Mouse (Mus musculus) liver, embryonic 11.5 days (tissue): ENCODE results near the gene Nudt3. TPM values are rescaled to one million over a fixed set of nuclear protein-coding genes. Genes with fewer than 3 reads are reported as not detected.

Source experiments
- ATAC-seq: fragments of 200-750 bp; cut with Nextera tagmentation; replicated peaks from 2 replicates; pipeline ENCODE4 v1.8.0; 2017; ENCODE audit warnings: moderate number of reproducible peaks, mild to moderate bottlenecking, moderate TSS enrichment, moderate library complexity; ENCODE audit not compliant: low FRiP score
- DNase-seq: peaks from one replicate; pipeline ENCODE4 v3.0.0-alpha.2; 2017; ENCODE audit warnings: low spot score
- H3K27ac ChIP-seq: fragments of 300-500 bp; sonication (generic); 2 replicates; pipeline ENCODE4 v1.5.1; 2014; ENCODE audit warnings: mild to moderate bottlenecking, low read depth, low read length, control low read depth
- H3K27me3 ChIP-seq: fragments of 300-500 bp; sonication (generic); replicated peaks from 2 replicates; pipeline ENCODE4 v1.6.1; 2014; ENCODE audit warnings: low read length, mixed read lengths; ENCODE audit not compliant: control insufficient read depth, insufficient read depth
- H3K36me3 ChIP-seq: fragments of 300-500 bp; sonication (generic); 2 replicates; pipeline ENCODE4 v1.6.1; 2014; ENCODE audit warnings: mild to moderate bottlenecking, low read length, moderate library complexity, mixed read lengths; ENCODE audit not compliant: control insufficient read depth, insufficient read depth
- H3K4me1 ChIP-seq: fragments of 300-500 bp; sonication (generic); replicated peaks from 2 replicates; pipeline ENCODE4 v1.6.1; 2014; ENCODE audit warnings: low read length, mixed read lengths; ENCODE audit not compliant: control insufficient read depth, insufficient read depth
- H3K4me2 ChIP-seq: fragments of 300-500 bp; sonication (generic); 2 replicates; pipeline ENCODE4 v1.6.1; 2014; ENCODE audit warnings: mild to moderate bottlenecking, control low read depth, moderate library complexity
- H3K4me3 ChIP-seq: fragments of 300-500 bp; sonication (generic); 2 replicates; pipeline ENCODE4 v1.5.1; 2014; ENCODE audit warnings: low read depth, low read length, control low read depth
- H3K9ac ChIP-seq: fragments of 300-500 bp; sonication (generic); 2 replicates; pipeline ENCODE4 v1.6.1; 2014; ENCODE audit warnings: low read depth, low read length, control low read depth
- H3K9me3 ChIP-seq: fragments of 300-500 bp; sonication (generic); 2 replicates; pipeline ENCODE4 v1.6.1; 2016; ENCODE audit warnings: low read length, inconsistent platforms, mixed read lengths; ENCODE audit not compliant: control insufficient read depth
- WGBS: fragments of 180-500 bp; shearing (Covaris S2); extraction: QIAGEN DNeasy Blood & Tissue Kit; methylation state at CpG from one replicate; pipeline ENCODE4 v1.1.7; 2014; 5-methylcytosine and 5-hydroxymethylcytosine counted together
- polyA plus RNA-seq: library from polyadenylated mRNA; unstranded; fragments of >200 nt; fragmentation: Nextera tagmentation; extraction: Ambion mirVana; gene quantifications from 2 replicates; pipeline ENCODE4 v1.2.1, GENCODE M21; 2014

Nudt3 gene
- polyA plus RNA-seq, 1 experiment from 2014 or later, result 26.1 TPM

- Histone ChIP-seq H3K27ac (no peak overlapping the region), H3K9ac (no peak overlapping the region), H3K36me3 (peaks cover 33% of the 10 kb centered on the region), H3K4me2 (no peak overlapping the region), H3K9me3 (no peaks in the 10 kb centered on the region), H3K27me3 (no peaks in the 10 kb centered on the region), H3K4me3 (no peak overlapping the region), H3K4me1 (peaks cover 35% of the 10 kb centered on the region)
- ATAC-seq (no peak), DNase-seq (no peak)
- 96% methylated on average over 8 of the region's 8 CpGs for WGBS
These were observed 43.5 kb downstream of the Nudt3 start for GRCm38 (mm10) chr17:27579816-27580215.

- DNase-seq (no peak), ATAC-seq (no peak)
- Histone ChIP-seq H3K9ac (no peak overlapping the region), H3K9me3 (no peaks in the 10 kb centered on the region), H3K4me2 (no peak overlapping the region), H3K36me3 (peaks cover 35% of the 10 kb centered on the region), H3K27ac (no peak overlapping the region), H3K4me1 (peaks cover 41% of the 10 kb centered on the region), H3K4me3 (no peak overlapping the region), H3K27me3 (no peaks in the 10 kb centered on the region)
- WGBS, result 92% methylated on average over 10 of the region's 10 CpGs
These were observed 44.8 kb downstream of the Nudt3 start for GRCm38 (mm10) chr17:27578487-27578886.

DNA sequence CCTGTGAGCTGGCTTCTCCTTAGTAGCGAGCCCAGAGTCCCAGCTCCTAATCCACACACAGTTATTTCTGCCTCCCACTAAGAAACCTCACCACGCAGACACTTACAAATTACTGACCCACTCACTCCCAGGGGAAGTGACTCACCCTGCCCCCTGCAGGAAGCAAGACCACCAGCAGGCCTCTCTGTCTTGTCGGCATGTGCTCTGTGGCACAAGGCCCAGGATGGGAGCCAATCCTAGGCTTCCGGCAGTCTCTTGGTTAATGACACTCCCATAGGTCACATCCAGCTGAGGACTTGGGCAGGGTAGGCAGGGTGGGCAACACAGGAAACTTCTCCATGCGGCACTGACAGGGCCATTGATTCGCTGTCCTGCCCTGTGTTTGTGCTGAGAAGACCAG, 45.8 kb downstream of the Nudt3 start:
- ATAC-seq, result no peak

GRCm38 (mm10) chr17:27576056-27576455, 47.2 kb downstream of the Nudt3 start:
- Histone ChIP-seq H3K27me3 (no peaks in the 10 kb centered on the region), H3K4me2 (no peak overlapping the region), H3K9ac (no peak overlapping the region), H3K27ac (no peak overlapping the region), H3K4me3 (no peak overlapping the region), H3K36me3 (peaks cover 25% of the 10 kb centered on the region), H3K9me3 (no peaks in the 10 kb centered on the region), H3K4me1 (peaks cover 31% of the 10 kb centered on the region)
- WGBS, result 78% methylated on average over 7 of the region's 7 CpGs
- no peak for ATAC-seq
- DNase-seq, result no peak

More for the DNA sequence above, 45.8 kb downstream of the Nudt3 start:
- Histone ChIP-seq H3K27me3 (no peaks in the 10 kb centered on the region), H3K4me1 (peaks cover 35% of the 10 kb centered on the region), H3K4me2 (no peak overlapping the region), H3K36me3 (peaks cover 32% of the 10 kb centered on the region), H3K4me3 (no peak overlapping the region), H3K27ac (no peak overlapping the region), H3K9me3 (no peaks in the 10 kb centered on the region), H3K9ac (no peak overlapping the region)
- DNase-seq, result no peak
- 76% methylated on average over 6 of the region's 6 CpGs for WGBS

- H3K4me3 ChIP-seq, result no peak overlapping the region
- H3K4me2 ChIP-seq, result no peak overlapping the region
- ATAC-seq (no peak), DNase-seq (no peak)
- H3K27me3 ChIP-seq, result no peaks in the 10 kb centered on the region
- 73% methylated on average over 10 of the region's 10 CpGs for WGBS
- no peaks in the 10 kb centered on the region for H3K9me3 ChIP-seq
- no peak overlapping the region; the same call in 1 of the 2 replicates for H3K27ac ChIP-seq
- H3K36me3 ChIP-seq, result peaks cover 19% of the 10 kb centered on the region
- peaks cover 25% of the 10 kb centered on the region for H3K4me1 ChIP-seq
- 0 out of 2 replicates have a peak overlapping the region, but pooled peaks have one; percentile 14 for H3K9ac ChIP-seq
These were observed 48.0 kb downstream of the Nudt3 start for GRCm38 (mm10) chr17:27575116-27575776.

GRCm38 (mm10) chr17:27574470-27575115, 48.7 kb downstream of the Nudt3 start:
- Histone ChIP-seq H3K27me3 (no peaks in the 10 kb centered on the region), H3K9ac (0 out of 2 replicates have a peak overlapping the region, but pooled peaks have one; percentile 14), H3K4me3 (no peak overlapping the region), H3K36me3 (peaks cover 12% of the 10 kb centered on the region), H3K4me1 (peaks cover 20% of the 10 kb centered on the region), H3K4me2 (no peak overlapping the region), H3K9me3 (no peaks in the 10 kb centered on the region), H3K27ac (no peak overlapping the region; the same call in 1 of the 2 replicates)
- WGBS, result 75% methylated on average over 15 of the region's 16 CpGs
- ATAC-seq (no peak), DNase-seq (no peak)

DNA sequence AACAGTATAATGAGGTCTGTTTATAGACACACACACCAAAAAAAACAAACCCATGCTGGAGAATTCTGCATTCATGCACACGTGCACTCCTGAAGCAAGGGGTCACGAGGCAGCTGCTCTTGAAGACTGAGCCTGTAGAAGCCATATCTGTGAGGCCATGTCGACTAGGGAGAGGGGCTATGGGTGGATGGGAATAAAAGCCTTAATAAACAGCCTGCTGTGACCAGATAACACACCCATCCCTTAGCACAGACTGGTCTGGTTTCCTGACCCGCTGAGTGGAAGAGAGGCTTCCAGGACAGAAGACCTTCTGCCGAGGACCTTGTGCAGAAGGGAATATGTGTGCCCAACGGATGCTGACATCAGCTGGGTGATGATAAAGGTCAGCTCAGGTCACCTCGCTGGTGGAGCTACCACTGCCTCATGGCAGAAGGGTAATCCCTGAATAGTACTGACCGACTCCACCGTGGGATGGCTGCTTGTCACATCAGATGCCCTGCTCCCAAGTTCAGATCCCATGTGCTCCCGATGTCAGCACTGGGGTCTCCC, 49.4 kb downstream of the Nudt3 start:
- no peak overlapping the region for H3K4me2 ChIP-seq
- H3K4me1 ChIP-seq, result peaks cover 20% of the 10 kb centered on the region
- H3K36me3 ChIP-seq, result peaks cover 5% of the 10 kb centered on the region
- no peak overlapping the region for H3K9ac ChIP-seq
- WGBS, result 57% methylated on average over 10 of the region's 10 CpGs
- DNase-seq (no peak), ATAC-seq (peak; percentile 84)
- H3K9me3 ChIP-seq, result no peaks in the 10 kb centered on the region
- no peak overlapping the region for H3K27ac ChIP-seq
- no peak overlapping the region for H3K4me3 ChIP-seq
- no peaks in the 10 kb centered on the region for H3K27me3 ChIP-seq

DNA sequence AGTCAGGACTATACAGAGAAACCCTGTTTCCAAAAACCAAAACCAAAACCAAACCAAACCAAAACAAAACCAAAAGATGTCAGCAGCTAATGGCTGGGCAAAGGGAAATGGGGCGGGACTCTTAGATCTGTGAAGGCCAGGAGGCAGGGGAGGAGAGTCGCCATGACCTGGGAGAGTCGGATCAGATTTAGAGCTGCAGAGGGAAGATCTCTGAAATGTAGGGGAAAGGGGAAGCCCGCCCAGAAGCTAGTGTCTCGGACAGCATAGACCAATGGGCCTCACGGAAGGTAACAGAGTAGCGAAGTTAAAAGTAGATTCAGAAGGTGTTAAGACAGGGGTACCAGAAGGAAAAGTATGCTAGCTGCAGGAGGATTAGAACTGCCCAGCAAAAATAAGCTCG, 52.0 kb downstream of the Nudt3 start:
- H3K9ac ChIP-seq, result no peak overlapping the region
- DNase-seq (no peak), ATAC-seq (no peak)
- no peak overlapping the region for H3K4me2 ChIP-seq
- no peaks in the 10 kb centered on the region for H3K27me3 ChIP-seq
- H3K9me3 ChIP-seq, result no peaks in the 10 kb centered on the region
- H3K4me3 ChIP-seq, result no peak overlapping the region
- peaks cover 20% of the 10 kb centered on the region for H3K4me1 ChIP-seq
- no peak overlapping the region for H3K27ac ChIP-seq
- WGBS, result 74% methylated on average over 8 of the region's 8 CpGs
- peaks cover 4% of the 10 kb centered on the region for H3K36me3 ChIP-seq
